Mouse (Mus musculus): ENCODE results near the gene Trim50. TPM values are rescaled to one million over a fixed set of nuclear protein-coding genes. Genes with fewer than 3 reads are reported as not detected.
"Not testable (repeated sequence)": the region's sequence is repeated elsewhere in the genome, so short reads cannot be mapped to it uniquely, and the experiment has no call there.

Gene Trim50
- total and polyA plus RNA-seq, 2 experiments from 2014 or later, result 0.08 TPM; not detected in 1

GRCm38 (mm10) chr5:135367841-135368240 lies 14.7 kb downstream of the Trim50 start:
- Histone ChIP-seq H3K4me3 (ENCODE audit: low read length) (no peak overlapping the region), H3K27ac (no peak overlapping the region), H3K9ac (replicated peaks; ENCODE audit: low read length) (no peak overlapping the region), H3K4me1 (ENCODE audit: insufficient read depth, low read length) (peaks cover 6% of the 10 kb centered on the region; the same call in 1 of the 2 replicates), H3K36me3 (ENCODE audit: insufficient read depth, low read length) (peaks cover 6% of the 10 kb centered on the region; the same call in 1 of the 2 replicates), H3K4me2 (ENCODE audit: low read depth, low read length) (no peak overlapping the region), H3K9me3 (ENCODE audit: low read length) (no peaks in the 10 kb centered on the region), H3K27me3 (ENCODE audit: insufficient read depth, low read length) (no peaks in the 10 kb centered on the region)
- TF ChIP-seq CTCF (IDR thresholded peaks at IDR 0.05; ENCODE audit: low read depth), result peak; percentile 66
- ATAC-seq (no peak), DNase-seq (ENCODE audit: low spot score) (no peak)
- 60% methylated on average over 6 of the region's 6 CpGs for WGBS

DNA sequence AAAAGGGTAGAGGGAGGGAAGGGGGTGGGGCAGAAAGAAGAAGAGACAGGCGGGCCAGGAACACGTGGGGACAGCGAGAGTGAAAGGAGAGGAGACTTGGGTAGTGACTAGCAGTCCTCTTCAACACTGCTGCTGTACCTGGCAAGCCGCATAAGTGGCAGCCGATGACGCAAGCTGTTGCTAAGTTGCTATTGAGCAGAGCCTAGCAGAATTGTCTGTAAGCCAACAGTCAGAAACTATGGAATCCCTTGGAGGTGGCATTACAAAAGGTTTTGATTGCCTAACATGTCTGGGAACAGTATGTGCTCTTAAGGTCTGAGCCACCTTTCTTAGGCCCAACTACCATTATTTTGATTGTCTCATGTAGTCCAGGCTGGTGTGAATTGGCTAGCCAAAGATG lies 15.2 kb downstream of the Trim50 start:
- Histone ChIP-seq H3K4me1 (ENCODE audit: insufficient read depth, low read length) (peaks cover 6% of the 10 kb centered on the region; the same call in 1 of the 2 replicates), H3K27me3 (ENCODE audit: insufficient read depth, low read length) (no peaks in the 10 kb centered on the region), H3K9ac (replicated peaks; ENCODE audit: low read length) (no peak overlapping the region), H3K36me3 (ENCODE audit: insufficient read depth, low read length) (peaks cover 9% of the 10 kb centered on the region; the same call in 1 of the 2 replicates), H3K27ac (no peak overlapping the region), H3K4me2 (ENCODE audit: low read depth, low read length) (no peak overlapping the region), H3K9me3 (ENCODE audit: low read length) (no peaks in the 10 kb centered on the region), H3K4me3 (ENCODE audit: low read length) (no peak overlapping the region)
- no peak for TF ChIP-seq CTCF (IDR thresholded peaks at IDR 0.05; ENCODE audit: low read depth)
- 79% methylated on average over 6 of the region's 6 CpGs for WGBS
- no peak for ATAC-seq
- DNase-seq (ENCODE audit: low spot score), result no peak

DNA sequence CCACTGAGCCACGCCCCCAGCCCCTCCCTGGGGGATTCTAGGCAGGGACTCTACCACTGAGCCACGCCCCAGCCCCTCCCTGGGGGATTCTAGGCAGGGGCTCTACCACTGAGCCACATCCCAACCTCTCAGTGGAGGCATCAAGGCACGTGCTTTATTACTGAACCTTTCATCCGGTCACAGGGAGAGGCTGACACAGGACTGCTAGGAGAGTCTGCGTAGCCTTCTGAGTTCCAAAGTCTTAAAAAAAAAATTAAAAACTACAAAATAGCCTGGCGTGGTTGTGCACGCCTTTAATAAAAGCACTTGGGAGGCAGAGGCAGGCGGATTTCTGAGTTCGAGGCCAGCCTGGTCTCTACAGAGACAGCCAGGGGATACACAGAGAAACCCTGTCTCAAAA lies 16.1 kb downstream of the Trim50 start:
- H3K4me2 ChIP-seq (ENCODE audit: low read depth, low read length), result peak overlapping the region; percentile 93
- peak overlapping the region; percentile 68; the same call in 1 of the 2 replicates for H3K27ac ChIP-seq
- not testable (repeated sequence) for DNase-seq (ENCODE audit: low spot score); H3K27me3 ChIP-seq (ENCODE audit: insufficient read depth, low read length); H3K9me3 ChIP-seq (ENCODE audit: low read length); ATAC-seq; H3K4me1 ChIP-seq (ENCODE audit: insufficient read depth, low read length)
- 60% methylated on average over 9 of the region's 9 CpGs for WGBS
- H3K9ac ChIP-seq (replicated peaks; ENCODE audit: low read length), result peak overlapping the region; percentile 84
- peaks cover 17% of the 10 kb centered on the region; the same call in 1 of the 2 replicates for H3K36me3 ChIP-seq (ENCODE audit: insufficient read depth, low read length)
- peak overlapping the region; percentile 88 for H3K4me3 ChIP-seq (ENCODE audit: low read length)

GRCm38 (mm10) chr5:135369787-135370654 lies 16.9 kb downstream of the Trim50 start, which contains the start of gene Nsun5:
Nsun5 (plus strand) TSS chr5:135369953.
- H3K4me1 ChIP-seq (ENCODE audit: insufficient read depth, low read length), result peaks cover 6% of the 10 kb centered on the region; the same call in 1 of the 2 replicates
- TF ChIP-seq CTCF (IDR thresholded peaks at IDR 0.05; ENCODE audit: low read depth), result no peak
- WGBS, result under 1% methylated on average over 63 of the region's 64 CpGs

DNA sequence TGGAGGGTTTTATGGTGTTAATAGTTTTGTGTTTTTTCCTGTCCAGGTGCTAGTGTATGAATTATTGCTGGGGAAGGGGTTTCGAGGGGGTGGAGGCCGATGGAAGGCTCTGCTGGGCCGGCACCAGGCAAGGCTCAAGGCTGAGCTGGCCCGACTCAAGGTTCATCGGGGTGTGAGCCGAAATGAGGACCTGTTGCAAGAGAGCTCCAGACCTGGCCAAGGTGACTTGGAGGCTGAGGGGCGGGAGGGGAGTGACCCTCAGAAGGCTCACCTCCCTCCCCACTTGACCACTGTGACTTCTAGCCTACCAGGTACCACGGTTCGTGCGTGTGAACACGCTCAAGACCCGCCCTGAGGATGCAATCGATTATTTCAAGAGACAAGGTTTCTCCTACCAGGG lies 18.1 kb downstream of the Trim50 start:
- no peaks in the 10 kb centered on the region for H3K9me3 ChIP-seq (ENCODE audit: low read length)
- H3K27me3 ChIP-seq (ENCODE audit: insufficient read depth, low read length), result no peaks in the 10 kb centered on the region
- no peak overlapping the region for H3K4me3 ChIP-seq (ENCODE audit: low read length)
- ATAC-seq (no peak), DNase-seq (ENCODE audit: low spot score) (no peak)
- TF ChIP-seq CTCF (IDR thresholded peaks at IDR 0.05; ENCODE audit: low read depth), result no peak
- H3K4me1 ChIP-seq (ENCODE audit: insufficient read depth, low read length), result peaks cover 6% of the 10 kb centered on the region; the same call in 1 of the 2 replicates
- peaks cover 37% of the 10 kb centered on the region for H3K36me3 ChIP-seq (ENCODE audit: insufficient read depth, low read length)
- H3K9ac ChIP-seq (replicated peaks; ENCODE audit: low read length), result no peak overlapping the region
- WGBS, result 98% methylated on average over 13 of the region's 13 CpGs
- no peak overlapping the region; the same call in 1 of the 2 replicates for H3K4me2 ChIP-seq (ENCODE audit: low read depth, low read length)
- H3K27ac ChIP-seq, result no peak overlapping the region

More at GRCm38 (mm10) chr5:135369787-135370654, 16.9 kb downstream of the Trim50 start, which contains the start of gene Nsun5:
- peaks cover 26% of the 10 kb centered on the region for H3K36me3 ChIP-seq (ENCODE audit: insufficient read depth, low read length)
- peak; percentile 82 for ATAC-seq
- peak within 1 kb of the TSS; percentile 68 for H3K27ac ChIP-seq
- H3K9me3 ChIP-seq (ENCODE audit: low read length), result no peaks in the 10 kb centered on the region
- H3K4me2 ChIP-seq (ENCODE audit: low read depth, low read length), result peak within 1 kb of the TSS; percentile 93
- peak within 1 kb of the TSS; percentile 88 for H3K4me3 ChIP-seq (ENCODE audit: low read length)
- H3K27me3 ChIP-seq (ENCODE audit: insufficient read depth, low read length), result no peaks in the 10 kb centered on the region
- peak within 1 kb of the TSS; percentile 84 for H3K9ac ChIP-seq (replicated peaks; ENCODE audit: low read length)
- peak; percentile 99 for DNase-seq (ENCODE audit: low spot score)

DNA sequence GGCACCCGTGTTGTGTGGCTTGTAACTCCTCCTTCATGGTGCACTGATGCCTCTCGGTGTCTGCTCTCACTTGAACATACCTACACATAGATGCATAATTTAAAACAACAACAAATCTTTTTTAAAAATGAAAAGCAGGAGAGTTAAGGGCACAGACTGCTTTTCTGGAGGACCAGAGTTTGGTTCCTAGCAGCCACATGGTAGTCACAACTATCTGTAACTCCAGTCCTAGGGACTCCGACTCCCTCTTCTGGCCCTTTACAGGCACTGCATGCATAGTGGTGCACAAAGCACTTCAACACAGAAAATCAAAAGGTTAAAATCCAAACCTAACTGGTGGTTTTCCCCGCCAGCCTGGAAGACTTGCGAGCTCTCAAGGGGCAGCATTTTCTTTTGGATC lies 20.5 kb downstream of the Trim50 start:
- peak; percentile 34 for TF ChIP-seq CTCF (IDR thresholded peaks at IDR 0.05; ENCODE audit: low read depth)
- Histone ChIP-seq H3K4me3 (ENCODE audit: low read length) (no peak overlapping the region), H3K36me3 (ENCODE audit: insufficient read depth, low read length) (peaks cover 54% of the 10 kb centered on the region), H3K27me3 (ENCODE audit: insufficient read depth, low read length) (no peaks in the 10 kb centered on the region), H3K4me1 (ENCODE audit: insufficient read depth, low read length) (peaks cover 6% of the 10 kb centered on the region; the same call in 1 of the 2 replicates), H3K27ac (no peak overlapping the region), H3K9me3 (ENCODE audit: low read length) (no peaks in the 10 kb centered on the region), H3K9ac (replicated peaks; ENCODE audit: low read length) (no peak overlapping the region), H3K4me2 (ENCODE audit: low read depth, low read length) (no peak overlapping the region)
- ATAC-seq, result no peak
- WGBS, result 96% methylated on average over 5 of the region's 5 CpGs
- DNase-seq (ENCODE audit: low spot score), result no peak
